Mouse (Mus musculus): ENCODE results near the gene Ckb. TPM values are rescaled to one million over a fixed set of nuclear protein-coding genes. Genes with fewer than 3 reads are reported as not detected.

The Ckb gene
- total and polyA plus RNA-seq, 3 experiments: 0.11 TPM; not detected in 2

- Histone ChIP-seq H3K9me3 (replicated peaks) (peaks cover 19% of the 10 kb centered on the region), H3K4me1 (ENCODE audit: insufficient read depth, low read depth, low read length) (peaks cover 42% of the 10 kb centered on the region), H3K27me3 (ENCODE audit: insufficient read depth, low read length) (peaks cover 54% of the 10 kb centered on the region), H3K4me3 (ENCODE audit: low read depth, low read length) (no peak overlapping the region), H3K36me3 (replicated peaks) (no peaks in the 10 kb centered on the region)
- TF ChIP-seq TAL1 (conservative IDR thresholded peaks at IDR 0.05; ENCODE audit: low read depth, low read length): no peak
- TF ChIP-seq GATA2 (IDR thresholded peaks at IDR 0.05; ENCODE audit: borderline replicate concordance, low read depth, low read length): no peak
- TF ChIP-seq CTCF (IDR thresholded peaks at IDR 0.05; ENCODE audit: low read depth, low read length): no peak
- TF ChIP-seq GATA1 (IDR thresholded peaks at IDR 0.05; ENCODE audit: borderline replicate concordance, low read length): no peak
- TF ChIP-seq POLR2AphosphoS5 (IDR thresholded peaks at IDR 0.05; ENCODE audit: insufficient replicate concordance, low read depth, low read length): no peak
- DNase-seq (ENCODE audit: low spot score) (no peak), ATAC-seq (ENCODE audit: extremely low read depth, insufficient number of reproducible peaks, low FRiP score, poor library complexity, severe bottlenecking) (no peak)
Measured at GRCm38 (mm10) chr12:111672581-111672980, 443 bp upstream of the Ckb start.

GRCm38 (mm10) chr12:111671431-111671902 is 671 bp downstream of the Ckb start:
- Histone ChIP-seq H3K4me1 (ENCODE audit: insufficient read depth, low read depth, low read length) (peaks cover 32% of the 10 kb centered on the region), H3K9me3 (replicated peaks) (peaks cover 19% of the 10 kb centered on the region), H3K4me3 (ENCODE audit: low read depth, low read length) (no peak overlapping the region), H3K27me3 (ENCODE audit: insufficient read depth, low read length) (peaks cover 54% of the 10 kb centered on the region), H3K36me3 (replicated peaks) (peaks cover 8% of the 10 kb centered on the region)
- DNase-seq (ENCODE audit: low spot score) (no peak), ATAC-seq (ENCODE audit: extremely low read depth, insufficient number of reproducible peaks, low FRiP score, poor library complexity, severe bottlenecking) (no peak)
- TF ChIP-seq TAL1 (conservative IDR thresholded peaks at IDR 0.05; ENCODE audit: low read depth, low read length): no peak
- TF ChIP-seq GATA1 (IDR thresholded peaks at IDR 0.05; ENCODE audit: borderline replicate concordance, low read length): no peak
- no peak for TF ChIP-seq CTCF (IDR thresholded peaks at IDR 0.05; ENCODE audit: low read depth, low read length)
- TF ChIP-seq GATA2 (IDR thresholded peaks at IDR 0.05; ENCODE audit: borderline replicate concordance, low read depth, low read length): no peak
- TF ChIP-seq POLR2AphosphoS5 (IDR thresholded peaks at IDR 0.05; ENCODE audit: insufficient replicate concordance, low read depth, low read length): no peak

- Histone ChIP-seq H3K9me3 (replicated peaks) (peaks cover 19% of the 10 kb centered on the region), H3K27me3 (ENCODE audit: insufficient read depth, low read length) (peaks cover 54% of the 10 kb centered on the region), H3K4me1 (ENCODE audit: insufficient read depth, low read depth, low read length) (peaks cover 28% of the 10 kb centered on the region), H3K36me3 (replicated peaks) (peaks cover 10% of the 10 kb centered on the region), H3K4me3 (ENCODE audit: low read depth, low read length) (no peak overlapping the region)
- ATAC-seq (ENCODE audit: extremely low read depth, insufficient number of reproducible peaks, low FRiP score, poor library complexity, severe bottlenecking) (no peak), DNase-seq (ENCODE audit: low spot score) (no peak)
- no peak for TF ChIP-seq TAL1 (conservative IDR thresholded peaks at IDR 0.05; ENCODE audit: low read depth, low read length)
- TF ChIP-seq GATA2 (IDR thresholded peaks at IDR 0.05; ENCODE audit: borderline replicate concordance, low read depth, low read length): no peak
- no peak for TF ChIP-seq CTCF (IDR thresholded peaks at IDR 0.05; ENCODE audit: low read depth, low read length)
- no peak for TF ChIP-seq POLR2AphosphoS5 (IDR thresholded peaks at IDR 0.05; ENCODE audit: insufficient replicate concordance, low read depth, low read length)
- no peak for TF ChIP-seq GATA1 (IDR thresholded peaks at IDR 0.05; ENCODE audit: borderline replicate concordance, low read length)
Measured at GRCm38 (mm10) chr12:111670976-111671375, 1.2 kb downstream of the Ckb start.

DNA sequence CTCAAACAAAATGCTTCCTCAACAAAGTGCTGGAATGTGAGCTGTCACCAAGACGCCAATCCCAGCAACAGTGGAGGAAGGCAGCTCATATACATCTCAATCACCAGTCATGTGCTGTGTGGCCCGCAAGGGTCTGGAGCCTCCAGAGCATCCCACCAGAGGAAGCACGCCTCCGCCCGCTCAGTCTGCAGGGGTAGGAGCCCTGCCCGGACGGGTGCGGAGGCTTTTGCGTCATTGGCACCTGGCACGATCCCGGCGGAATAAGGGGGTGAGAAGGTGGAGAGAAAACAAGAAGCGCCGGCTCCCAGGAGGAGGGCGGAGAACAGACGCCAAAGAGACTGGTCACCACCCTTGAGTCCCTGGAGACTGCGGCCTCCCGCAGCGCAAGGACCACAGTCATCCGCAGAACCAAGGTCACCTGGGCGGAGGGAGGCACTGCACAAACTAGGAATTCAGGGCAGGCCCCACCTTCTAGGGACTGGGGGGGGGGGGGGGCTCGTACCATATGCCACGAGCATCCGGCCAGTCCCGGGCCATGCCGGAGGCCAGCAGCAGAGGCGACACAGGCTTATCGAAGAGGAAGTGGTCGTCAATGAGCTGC is 1.7 kb downstream of the Ckb start:
- Histone ChIP-seq H3K27me3 (ENCODE audit: insufficient read depth, low read length) (peaks cover 52% of the 10 kb centered on the region), H3K4me1 (ENCODE audit: insufficient read depth, low read depth, low read length) (peaks cover 24% of the 10 kb centered on the region), H3K9me3 (replicated peaks) (peaks cover 19% of the 10 kb centered on the region), H3K36me3 (replicated peaks) (peaks cover 13% of the 10 kb centered on the region), H3K4me3 (ENCODE audit: low read depth, low read length) (no peak overlapping the region)
- no peak for DNase-seq (ENCODE audit: low spot score)
- ATAC-seq (ENCODE audit: extremely low read depth, insufficient number of reproducible peaks, low FRiP score, poor library complexity, severe bottlenecking): no peak
- TF ChIP-seq POLR2AphosphoS5 (IDR thresholded peaks at IDR 0.05; ENCODE audit: insufficient replicate concordance, low read depth, low read length) (no peak), CTCF (IDR thresholded peaks at IDR 0.05; ENCODE audit: low read depth, low read length) (no peak), GATA2 (IDR thresholded peaks at IDR 0.05; ENCODE audit: borderline replicate concordance, low read depth, low read length) (no peak), TAL1 (conservative IDR thresholded peaks at IDR 0.05; ENCODE audit: low read depth, low read length) (no peak), GATA1 (IDR thresholded peaks at IDR 0.05; ENCODE audit: borderline replicate concordance, low read length) (no peak)

DNA sequence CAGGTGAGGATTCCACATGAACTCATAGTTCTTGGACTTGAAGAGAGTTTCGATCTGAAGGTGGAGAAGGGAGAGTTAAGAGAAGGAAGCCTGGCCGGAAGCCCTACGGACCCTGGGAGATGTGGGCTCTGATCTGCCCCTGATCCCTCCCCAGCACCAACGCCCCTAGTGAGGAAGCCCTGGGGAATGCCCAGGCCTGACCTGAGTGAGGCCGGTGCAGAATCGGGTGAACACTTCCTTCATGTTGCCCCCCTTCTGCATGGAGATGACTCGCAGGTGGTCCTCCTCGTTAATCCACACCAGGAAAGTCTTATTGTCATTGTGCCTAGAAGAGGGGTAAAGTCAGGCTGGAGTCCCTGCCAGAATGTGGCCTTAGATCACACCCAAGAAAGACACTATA is 2.2 kb downstream of the Ckb start:
- DNase-seq (ENCODE audit: low spot score) (no peak), ATAC-seq (ENCODE audit: extremely low read depth, insufficient number of reproducible peaks, low FRiP score, poor library complexity, severe bottlenecking) (no peak)
- Histone ChIP-seq H3K9me3 (replicated peaks) (peaks cover 19% of the 10 kb centered on the region), H3K36me3 (replicated peaks) (peaks cover 18% of the 10 kb centered on the region), H3K4me3 (ENCODE audit: low read depth, low read length) (no peak overlapping the region), H3K27me3 (ENCODE audit: insufficient read depth, low read length) (peaks cover 48% of the 10 kb centered on the region), H3K4me1 (ENCODE audit: insufficient read depth, low read depth, low read length) (peaks cover 19% of the 10 kb centered on the region)
- no peak for TF ChIP-seq POLR2AphosphoS5 (IDR thresholded peaks at IDR 0.05; ENCODE audit: insufficient replicate concordance, low read depth, low read length)
- no peak for TF ChIP-seq GATA2 (IDR thresholded peaks at IDR 0.05; ENCODE audit: borderline replicate concordance, low read depth, low read length)
- no peak for TF ChIP-seq GATA1 (IDR thresholded peaks at IDR 0.05; ENCODE audit: borderline replicate concordance, low read length)
- TF ChIP-seq CTCF (IDR thresholded peaks at IDR 0.05; ENCODE audit: low read depth, low read length): no peak
- no peak for TF ChIP-seq TAL1 (conservative IDR thresholded peaks at IDR 0.05; ENCODE audit: low read depth, low read length)

DNA sequence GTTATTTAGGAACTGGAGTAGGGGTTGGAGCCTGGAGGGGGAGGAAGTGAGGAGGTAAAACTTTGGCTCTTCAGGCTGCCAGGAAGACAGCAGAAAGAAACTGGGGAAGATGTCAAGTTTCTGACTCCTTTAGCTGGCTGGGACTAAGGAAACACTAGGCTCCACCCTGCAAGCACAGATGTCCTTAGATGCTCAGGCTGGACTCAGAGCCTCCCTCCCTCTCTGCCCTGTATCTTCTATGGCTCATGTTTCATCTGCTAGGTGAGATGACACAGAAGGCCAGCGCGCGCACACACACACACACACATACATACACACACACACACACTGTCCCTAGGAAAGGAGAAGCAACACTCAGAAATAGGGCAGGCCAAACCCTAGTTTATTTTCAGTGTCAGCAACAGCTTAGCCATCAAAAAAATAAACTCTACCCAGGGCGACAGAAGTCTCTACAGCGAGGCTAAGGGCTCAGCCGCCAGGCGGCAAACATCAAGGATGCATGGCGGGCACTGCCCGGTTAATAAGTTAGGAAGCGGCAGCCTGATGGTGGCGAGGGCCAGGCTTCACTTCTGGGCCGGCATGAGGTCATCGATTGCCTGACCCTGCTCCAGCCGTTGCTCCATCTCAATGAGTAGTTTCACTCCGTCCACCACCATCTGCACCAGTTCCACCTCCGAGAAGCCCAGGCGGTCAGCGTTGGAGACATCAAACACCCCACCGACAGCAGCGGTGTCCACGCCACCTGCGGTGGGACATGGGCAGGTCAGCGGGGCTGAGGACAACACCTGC is 2.9 kb downstream of the Ckb start:
- TF ChIP-seq TAL1 (conservative IDR thresholded peaks at IDR 0.05; ENCODE audit: low read depth, low read length) (no peak), GATA2 (IDR thresholded peaks at IDR 0.05; ENCODE audit: borderline replicate concordance, low read depth, low read length) (no peak)
- peak overlapping the region; percentile 63; the same call in 1 of the 2 replicates for H3K4me3 ChIP-seq (ENCODE audit: low read depth, low read length)
- no peak for ATAC-seq (ENCODE audit: extremely low read depth, insufficient number of reproducible peaks, low FRiP score, poor library complexity, severe bottlenecking)

More for the DNA sequence above, 2.9 kb downstream of the Ckb start:
- Histone ChIP-seq H3K9me3 (replicated peaks) (peaks cover 19% of the 10 kb centered on the region), H3K36me3 (replicated peaks) (peaks cover 23% of the 10 kb centered on the region), H3K4me1 (ENCODE audit: insufficient read depth, low read depth, low read length) (peaks cover 18% of the 10 kb centered on the region), H3K27me3 (ENCODE audit: insufficient read depth, low read length) (peaks cover 47% of the 10 kb centered on the region)
- peak; percentile 51 for DNase-seq (ENCODE audit: low spot score)
